ENCODE assay signal across 10 mouse cellular contexts in genomic region chr4:120003006-120003405, GRCm38 (mm10).
DNase-seq lines count a peak whose midpoint lies in the region; ATAC-seq and TF ChIP-seq lines count a peak whose summit lies in the region.
"Had no signal": no experiment of that assay in that cellular context is flagged by ENCODE, and none has a peak within 500 bp of the region (broad histone marks: within the 10 kb centered on the region; RNA-seq: fewer than 3 reads in every experiment).

No protein-coding gene starts in this region.

- TF ChIP-seq POLR2A in heart, adult 2 months (IDR thresholded peaks at IDR 0.05; ENCODE audit: insufficient read depth, low read depth, low read length) = no peak
- TF ChIP-seq POLR2A in ES-Bruce4 (IDR thresholded peaks at IDR 0.05; ENCODE audit: insufficient read depth, low read length) = no peak

- H3K27me3 ChIP-seq in heart, adult 2 months (ENCODE audit: control insufficient read depth, insufficient read depth, low read length) = no peaks in the 10 kb centered on the region
- H3K27me3 ChIP-seq in limb, embryonic 12.5 days = no peaks in the 10 kb centered on the region
- no peaks in the 10 kb centered on the region for H3K27me3 ChIP-seq in limb, embryonic 10.5 days (ENCODE audit: low read depth, poor library complexity, severe bottlenecking)
- H3K27me3 ChIP-seq in ES-Bruce4 (ENCODE audit: control insufficient read depth, insufficient read depth, low read length, poor library complexity, severe bottlenecking) = no peaks in the 10 kb centered on the region
- H3K27me3 ChIP-seq in forebrain, embryonic 13.5 days = no peaks in the 10 kb centered on the region
- H3K27me3 ChIP-seq: limb, embryonic 13.5 days had no signal

- no peaks in the 10 kb centered on the region for H3K36me3 ChIP-seq in heart, adult 2 months (ENCODE audit: control insufficient read depth, insufficient read depth, low read length)
- no peaks in the 10 kb centered on the region for H3K36me3 ChIP-seq in limb, embryonic 12.5 days
- no peaks in the 10 kb centered on the region for H3K36me3 ChIP-seq in limb, embryonic 10.5 days
- no peaks in the 10 kb centered on the region for H3K36me3 ChIP-seq in ES-Bruce4 (ENCODE audit: control insufficient read depth, insufficient read depth, low read length, poor library complexity, severe bottlenecking)
- H3K36me3 ChIP-seq in forebrain, embryonic 13.5 days (ENCODE audit: poor library complexity, severe bottlenecking) = no peaks in the 10 kb centered on the region
- H3K36me3 ChIP-seq: limb, embryonic 13.5 days had no signal

- peak; percentile 39 for TF ChIP-seq CTCF in heart, adult 2 months (IDR thresholded peaks at IDR 0.05)
- peak; percentile 37 for TF ChIP-seq CTCF in ES-Bruce4 (IDR thresholded peaks at IDR 0.05; ENCODE audit: low read depth, low read length)

- H3K4me1 ChIP-seq in heart, adult 2 months (ENCODE audit: control insufficient read depth, insufficient read depth, low read length) = no peaks in the 10 kb centered on the region
- no peaks in the 10 kb centered on the region; the same call in none of the 2 replicates for H3K4me1 ChIP-seq in limb, embryonic 12.5 days (replicated peaks)
- H3K4me1 ChIP-seq in limb, embryonic 10.5 days = peaks cover 5% of the 10 kb centered on the region; the same call in 1 of the 2 replicates
- H3K4me1 ChIP-seq in ES-Bruce4 (ENCODE audit: control insufficient read depth, insufficient read depth, low read length) = no peaks in the 10 kb centered on the region
- no peaks in the 10 kb centered on the region for H3K4me1 ChIP-seq in forebrain, embryonic 13.5 days
- H3K4me1 ChIP-seq: limb, embryonic 13.5 days had no signal

- no peak overlapping the region for H3K4me2 ChIP-seq in limb, embryonic 12.5 days
- H3K4me2 ChIP-seq in forebrain, embryonic 13.5 days = no peak overlapping the region
- H3K4me2 ChIP-seq: limb, embryonic 13.5 days had no signal

- no peak for TF ChIP-seq EP300 in heart, adult 2 months (IDR thresholded peaks at IDR 0.05; ENCODE audit: insufficient read depth, low read depth, low read length)
- TF ChIP-seq EP300 in ES-Bruce4 (IDR thresholded peaks at IDR 0.05; ENCODE audit: insufficient read depth, low read depth, low read length) = no peak

- ATAC-seq in limb, embryonic 12.5 days (ENCODE audit: insufficient number of reproducible peaks, insufficient read depth, low FRiP score, low TSS enrichment, low read depth) = 0 out of 2 replicates have a peak, but pooled peaks have one; percentile 31
- peak; percentile 21; the same call in 1 of the 2 replicates for ATAC-seq in granulocyte monocyte progenitor cell, adult 5-6 weeks (replicated peaks; ENCODE audit: poor library complexity, severe bottlenecking)
- ATAC-seq in forebrain, embryonic 13.5 days = no peak

- H3K27ac ChIP-seq in heart, adult 2 months = no peak overlapping the region
- H3K27ac ChIP-seq in limb, embryonic 12.5 days = no peak overlapping the region
- H3K27ac ChIP-seq in limb, embryonic 10.5 days = no peak overlapping the region
- H3K27ac ChIP-seq in ES-Bruce4 (ENCODE audit: insufficient read depth, low read length) = no peak overlapping the region
- no peak overlapping the region for H3K27ac ChIP-seq in forebrain, embryonic 13.5 days
- H3K27ac ChIP-seq: limb, embryonic 13.5 days had no signal

- no peak overlapping the region for H3K9ac ChIP-seq in heart, adult 2 months (ENCODE audit: low read depth, low read length)
- H3K9ac ChIP-seq in limb, embryonic 12.5 days (replicated peaks) = no peak overlapping the region
- H3K9ac ChIP-seq in ES-Bruce4 (ENCODE audit: low read depth, poor library complexity, severe bottlenecking) = no peak overlapping the region
- H3K9ac ChIP-seq in forebrain, embryonic 13.5 days = no peak overlapping the region
- H3K9ac ChIP-seq: limb, embryonic 13.5 days had no signal

- no peak for DNase-seq in heart, adult 2 months
- DNase-seq in heart, adult 18-20 months = no peak
- DNase-seq in limb, embryonic 10.5 days (ENCODE audit: low spot score) = no peak
- DNase-seq in cerebellum, postnatal 10 days = no peak

- H3K79me2 ChIP-seq in heart, adult 2 months (replicated peaks; ENCODE audit: control insufficient read depth, insufficient read depth, low read length) = no peaks in the 10 kb centered on the region

- intact Hi-C loops in heart, adult 2 months (cut with DNase I) = no loop called here

- H3K9me3 ChIP-seq in limb, embryonic 12.5 days = no peaks in the 10 kb centered on the region
- no peaks in the 10 kb centered on the region for H3K9me3 ChIP-seq in limb, embryonic 10.5 days (replicated peaks)
- no peaks in the 10 kb centered on the region for H3K9me3 ChIP-seq in ES-Bruce4 (replicated peaks; ENCODE audit: control insufficient read depth, insufficient read depth, low read length, poor library complexity, severe bottlenecking)
- H3K9me3 ChIP-seq in forebrain, embryonic 13.5 days (replicated peaks) = no peaks in the 10 kb centered on the region
- H3K9me3 ChIP-seq: limb, embryonic 13.5 days had no signal

- no peak overlapping the region for H3K4me3 ChIP-seq in heart, adult 2 months
- H3K4me3 ChIP-seq in limb, embryonic 12.5 days (replicated peaks) = no peak overlapping the region
- H3K4me3 ChIP-seq in limb, embryonic 10.5 days = no peak overlapping the region
- H3K4me3 ChIP-seq in ES-Bruce4 (ENCODE audit: low read depth, low read length) = no peak overlapping the region
- no peak overlapping the region for H3K4me3 ChIP-seq in forebrain, embryonic 13.5 days
- H3K4me3 ChIP-seq: erythroblast, embryonic 14.5 days; limb, embryonic 13.5 days had no signal

- 59% methylated on average over 3 of the region's 3 CpGs for WGBS in heart, adult 2 months
- WGBS in limb, embryonic 12.5 days = 43% methylated on average over 3 of the region's 3 CpGs
- 52% methylated on average over 3 of the region's 3 CpGs for WGBS in limb, embryonic 10.5 days
- WGBS in forebrain, embryonic 13.5 days = 42% methylated on average over 3 of the region's 3 CpGs
